Mouse (Mus musculus): ENCODE measurements around the gene Mpi.

Gene Mpi

GRCm38 (mm10) chr9:57523754-57524153 is 28.8 kb downstream of the Mpi start:
- peak; percentile 85 for DNase-seq (ENCODE audit: low read depth)

GRCm38 (mm10) chr9:57522861-57523246 is 29.7 kb downstream of the Mpi start:
- DNase-seq (ENCODE audit: low read depth) = no peak

GRCm38 (mm10) chr9:57522114-57522860 is 30.3 kb downstream of the Mpi start:
- no peak for DNase-seq (ENCODE audit: low read depth)

GRCm38 (mm10) chr9:57521056-57521911 is 31.3 kb downstream of the Mpi start, which contains the start of gene Cox5a:
TSS of gene Cox5a (plus strand) at chr9:57521274.
- DNase-seq (ENCODE audit: low read depth) = peak; percentile 91

GRCm38 (mm10) chr9:57520375-57521055 is 32.0 kb downstream of the Mpi start:
- no peak for DNase-seq (ENCODE audit: low read depth)

GRCm38 (mm10) chr9:57517113-57517512 is 35.5 kb downstream of the Mpi start:
- peak; percentile 92 for DNase-seq (ENCODE audit: low read depth)

GRCm38 (mm10) chr9:57510577-57510976 is 42.0 kb downstream of the Mpi start:
- no peak for DNase-seq (ENCODE audit: low read depth)

GRCm38 (mm10) chr9:57505700-57506099 is 46.9 kb downstream of the Mpi start:
- DNase-seq (ENCODE audit: low read depth) = no peak

- no peak for DNase-seq (ENCODE audit: low read depth)
These were observed 47.7 kb downstream of the Mpi start for GRCm38 (mm10) chr9:57504891-57505290.

- peak; percentile 66 for DNase-seq (ENCODE audit: low read depth)
These were observed 48.2 kb downstream of the Mpi start for GRCm38 (mm10) chr9:57504381-57504700.

GRCm38 (mm10) chr9:57503622-57504380 is 48.8 kb downstream of the Mpi start, which contains the start of gene Rpp25:
TSS of gene Rpp25 (plus strand) at chr9:57504026.
- no peak for DNase-seq (ENCODE audit: low read depth)

- no peak for DNase-seq (ENCODE audit: low read depth)
These were observed 49.5 kb downstream of the Mpi start for GRCm38 (mm10) chr9:57502911-57503621.

GRCm38 (mm10) chr9:57501861-57502260 is 50.7 kb downstream of the Mpi start:
- no peak for DNase-seq (ENCODE audit: low read depth)

- no peak for DNase-seq (ENCODE audit: low read depth)
These were observed 51.1 kb downstream of the Mpi start for GRCm38 (mm10) chr9:57501452-57501851.

GRCm38 (mm10) chr9:57498536-57498935 is 54.0 kb downstream of the Mpi start:
- DNase-seq (ENCODE audit: low read depth) = no peak

GRCm38 (mm10) chr9:57497236-57497635 is 55.3 kb downstream of the Mpi start:
- no peak for DNase-seq (ENCODE audit: low read depth)

GRCm38 (mm10) chr9:57494970-57495369 is 57.6 kb downstream of the Mpi start:
- DNase-seq (ENCODE audit: low read depth) = no peak

Data from naive thymus-derived CD4-positive, alpha-beta T cell, adult 2 months (primary cell).